Mouse (Mus musculus): ENCODE measurements around the gene Gria1. TPM values are rescaled to one million over a fixed set of nuclear protein-coding genes. Genes with fewer than 3 reads are reported as not detected.

Gria1 gene
- polyA plus RNA-seq, 1 experiment, result 0.04 TPM

DNA sequence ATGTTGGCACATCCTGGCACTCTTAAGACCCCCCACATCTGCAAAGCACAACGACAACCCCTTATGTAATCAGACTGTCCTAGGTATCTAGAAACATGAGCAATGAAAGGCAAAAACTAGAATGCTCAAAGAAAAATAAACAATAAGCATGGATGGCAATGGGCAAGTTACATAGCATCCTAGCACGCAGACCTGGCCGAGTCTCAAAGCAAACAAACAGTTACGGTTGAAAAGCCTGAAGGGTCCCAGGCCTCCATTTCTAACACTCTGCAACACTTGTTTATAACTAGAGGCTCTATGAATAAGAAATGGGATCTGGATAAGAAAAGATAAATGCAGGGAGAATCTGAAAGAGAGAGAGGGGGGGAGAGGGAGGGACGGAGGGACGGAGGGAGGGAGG is 3.2 kb downstream of the Gria1 start:
- TF ChIP-seq USF1 (IDR thresholded peaks at IDR 0.05; ENCODE audit: low read depth), result no peak
- TF ChIP-seq POLR2A (IDR thresholded peaks at IDR 0.05; ENCODE audit: insufficient read length, low read depth), result no peak
- no peak for TF ChIP-seq REST (IDR thresholded peaks at IDR 0.05; ENCODE audit: insufficient read depth, insufficient read length)
- TF ChIP-seq E2F4 (IDR thresholded peaks at IDR 0.05; ENCODE audit: insufficient read depth), result no peak
- no peak for TF ChIP-seq SRF (IDR thresholded peaks at IDR 0.05; ENCODE audit: control insufficient read depth, insufficient read length, low read depth)
- no peak for TF ChIP-seq MAX (IDR thresholded peaks at IDR 0.05; ENCODE audit: low read depth)
- no peak for TF ChIP-seq POLR2AphosphoS2 (IDR thresholded peaks at IDR 0.05; ENCODE audit: insufficient read length, low read depth)
- no peak for TF ChIP-seq MYOG (IDR thresholded peaks at IDR 0.05; ENCODE audit: control insufficient read depth in 1 of 3, insufficient read depth in 1 of 3, insufficient read length in 2 of 3, low read depth in 2 of 3)
- TF ChIP-seq CEBPB (IDR thresholded peaks at IDR 0.05; ENCODE audit: insufficient read depth, poor library complexity, severe bottlenecking), result no peak
- no peak for TF ChIP-seq TCF3 (IDR thresholded peaks at IDR 0.05; ENCODE audit: insufficient read length, low read depth)
- TF ChIP-seq MYOD1 (IDR thresholded peaks at IDR 0.05; ENCODE audit: control insufficient read depth in 1 of 3, insufficient read length in 2 of 3, low read depth in 2 of 3), result no peak
- no peak for TF ChIP-seq TCF12 (IDR thresholded peaks at IDR 0.05; ENCODE audit: insufficient read depth, poor library complexity, severe bottlenecking)
- H3K27me3 ChIP-seq (ENCODE audit: control insufficient read depth, insufficient read depth, insufficient read length), result no peaks in the 10 kb centered on the region
- no peak overlapping the region for H3K4me3 ChIP-seq
- no peaks in the 10 kb centered on the region for H3K36me3 ChIP-seq (ENCODE audit: control insufficient read depth, insufficient read depth)
- H3ac ChIP-seq (ENCODE audit: control insufficient read depth, insufficient read length), result no peak overlapping the region
- no peak overlapping the region for H3K4me2 ChIP-seq (ENCODE audit: low read depth)
- H3K79me2 ChIP-seq (ENCODE audit: control insufficient read depth, insufficient read depth), result no peaks in the 10 kb centered on the region

GRCm38 (mm10) chr11:57018536-57018935 is 7.3 kb downstream of the Gria1 start:
- H3K27me3 ChIP-seq (ENCODE audit: control insufficient read depth, insufficient read depth, insufficient read length), result no peaks in the 10 kb centered on the region
- H3K36me3 ChIP-seq (ENCODE audit: control insufficient read depth, insufficient read depth), result no peaks in the 10 kb centered on the region
- no peaks in the 10 kb centered on the region for H3K79me2 ChIP-seq (ENCODE audit: control insufficient read depth, insufficient read depth)
- no peak overlapping the region for H3ac ChIP-seq (ENCODE audit: control insufficient read depth, insufficient read length)
- TF ChIP-seq POLR2AphosphoS2 (IDR thresholded peaks at IDR 0.05; ENCODE audit: insufficient read length, low read depth), result no peak
- TF ChIP-seq MAX (IDR thresholded peaks at IDR 0.05; ENCODE audit: low read depth), result no peak
- no peak for TF ChIP-seq MYOG (IDR thresholded peaks at IDR 0.05; ENCODE audit: control insufficient read depth in 1 of 3, insufficient read depth in 1 of 3, insufficient read length in 2 of 3, low read depth in 2 of 3)
- no peak for TF ChIP-seq TCF3 (IDR thresholded peaks at IDR 0.05; ENCODE audit: insufficient read length, low read depth)
- no peak for TF ChIP-seq TCF12 (IDR thresholded peaks at IDR 0.05; ENCODE audit: insufficient read depth, poor library complexity, severe bottlenecking)
- TF ChIP-seq SRF (IDR thresholded peaks at IDR 0.05; ENCODE audit: control insufficient read depth, insufficient read length, low read depth), result no peak
- TF ChIP-seq E2F4 (IDR thresholded peaks at IDR 0.05; ENCODE audit: insufficient read depth), result no peak
- TF ChIP-seq USF1 (IDR thresholded peaks at IDR 0.05; ENCODE audit: low read depth), result no peak
- no peak overlapping the region for H3K4me2 ChIP-seq (ENCODE audit: low read depth)
- H3K4me3 ChIP-seq, result no peak overlapping the region

DNA sequence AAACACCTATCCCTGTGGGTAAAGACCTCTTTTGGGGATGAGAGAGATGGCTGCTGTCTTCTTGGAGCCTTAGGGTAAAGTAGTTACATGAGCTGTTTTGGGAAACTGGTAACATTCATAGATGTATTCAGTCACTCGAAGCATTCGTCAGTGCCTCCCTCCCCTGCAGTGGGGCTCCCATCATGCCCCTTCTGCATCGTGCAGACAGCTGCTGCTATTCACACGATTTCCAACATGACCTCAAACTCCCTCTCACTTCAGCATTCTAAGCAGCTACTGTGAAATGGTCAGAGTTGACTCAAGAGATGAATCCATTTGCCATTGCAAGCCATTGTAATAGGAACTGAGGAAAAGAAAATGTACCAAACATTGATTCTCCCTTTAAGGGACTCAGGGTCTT is 11.2 kb downstream of the Gria1 start:
- H3K79me2 ChIP-seq (ENCODE audit: control insufficient read depth, insufficient read depth), result no peaks in the 10 kb centered on the region

DNA sequence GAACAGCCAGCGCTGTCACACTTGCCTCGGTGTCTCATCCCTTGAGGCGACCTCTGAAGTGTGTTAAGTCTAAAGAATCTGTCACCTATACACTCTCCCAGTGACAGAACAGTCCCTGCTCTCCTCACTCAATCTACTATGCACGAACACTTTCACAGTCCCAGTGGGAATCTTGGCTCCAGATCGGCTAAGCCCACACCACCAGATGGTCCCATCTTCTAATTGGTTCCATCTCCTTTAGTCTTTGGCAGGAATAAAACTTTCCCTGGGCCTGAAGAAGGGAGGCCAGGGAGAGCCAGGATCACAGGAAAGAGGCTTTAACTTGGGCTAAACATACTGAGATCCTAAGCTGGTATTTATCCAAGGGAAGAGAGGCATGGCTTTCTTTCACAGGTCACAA is 19.3 kb downstream of the Gria1 start:
- H3K4me3 ChIP-seq, result no peak overlapping the region
- no peaks in the 10 kb centered on the region for H3K27me3 ChIP-seq (ENCODE audit: control insufficient read depth, insufficient read depth, insufficient read length)
- no peak overlapping the region for H3K4me2 ChIP-seq (ENCODE audit: low read depth)
- no peak for TF ChIP-seq MAX (IDR thresholded peaks at IDR 0.05; ENCODE audit: low read depth)
- TF ChIP-seq MYOG (IDR thresholded peaks at IDR 0.05; ENCODE audit: control insufficient read depth in 1 of 3, insufficient read depth in 1 of 3, insufficient read length in 2 of 3, low read depth in 2 of 3), result no peak
- TF ChIP-seq TCF3 (IDR thresholded peaks at IDR 0.05; ENCODE audit: insufficient read length, low read depth), result no peak
- TF ChIP-seq POLR2AphosphoS2 (IDR thresholded peaks at IDR 0.05; ENCODE audit: insufficient read length, low read depth), result no peak
- TF ChIP-seq CEBPB (IDR thresholded peaks at IDR 0.05; ENCODE audit: insufficient read depth, poor library complexity, severe bottlenecking), result no peak
- no peak for TF ChIP-seq REST (IDR thresholded peaks at IDR 0.05; ENCODE audit: insufficient read depth, insufficient read length)
- no peak for TF ChIP-seq USF1 (IDR thresholded peaks at IDR 0.05; ENCODE audit: low read depth)
- no peak for TF ChIP-seq POLR2A (IDR thresholded peaks at IDR 0.05; ENCODE audit: insufficient read length, low read depth)
- TF ChIP-seq TCF12 (IDR thresholded peaks at IDR 0.05; ENCODE audit: insufficient read depth, poor library complexity, severe bottlenecking), result no peak
- TF ChIP-seq E2F4 (IDR thresholded peaks at IDR 0.05; ENCODE audit: insufficient read depth), result no peak
- no peak for TF ChIP-seq MYOD1 (IDR thresholded peaks at IDR 0.05; ENCODE audit: control insufficient read depth in 1 of 3, insufficient read length in 2 of 3, low read depth in 2 of 3)
- TF ChIP-seq SRF (IDR thresholded peaks at IDR 0.05; ENCODE audit: control insufficient read depth, insufficient read length, low read depth), result no peak
- H3ac ChIP-seq (ENCODE audit: control insufficient read depth, insufficient read length), result no peak overlapping the region
- no peaks in the 10 kb centered on the region for H3K79me2 ChIP-seq (ENCODE audit: control insufficient read depth, insufficient read depth)
- H3K36me3 ChIP-seq (ENCODE audit: control insufficient read depth, insufficient read depth), result no peaks in the 10 kb centered on the region

More for the DNA sequence above, 11.2 kb downstream of the Gria1 start:
- no peak overlapping the region for H3ac ChIP-seq (ENCODE audit: control insufficient read depth, insufficient read length)
- TF ChIP-seq MYOD1 (IDR thresholded peaks at IDR 0.05; ENCODE audit: control insufficient read depth in 1 of 3, insufficient read length in 2 of 3, low read depth in 2 of 3), result no peak
- no peak for TF ChIP-seq POLR2AphosphoS2 (IDR thresholded peaks at IDR 0.05; ENCODE audit: insufficient read length, low read depth)
- no peaks in the 10 kb centered on the region for H3K36me3 ChIP-seq (ENCODE audit: control insufficient read depth, insufficient read depth)
- H3K27me3 ChIP-seq (ENCODE audit: control insufficient read depth, insufficient read depth, insufficient read length), result no peaks in the 10 kb centered on the region
- H3K4me2 ChIP-seq (ENCODE audit: low read depth), result no peak overlapping the region
- no peak overlapping the region for H3K4me3 ChIP-seq

- Histone ChIP-seq H3K27me3 (ENCODE audit: control insufficient read depth, insufficient read depth, insufficient read length) (no peaks in the 10 kb centered on the region), H3K36me3 (ENCODE audit: control insufficient read depth, insufficient read depth) (no peaks in the 10 kb centered on the region), H3ac (ENCODE audit: control insufficient read depth, insufficient read length) (no peak overlapping the region), H3K79me2 (ENCODE audit: control insufficient read depth, insufficient read depth) (no peaks in the 10 kb centered on the region), H3K4me2 (ENCODE audit: low read depth) (peak overlapping the region; percentile 51), H3K4me3 (no peak overlapping the region)
- TF ChIP-seq TCF12 (IDR thresholded peaks at IDR 0.05; ENCODE audit: insufficient read depth, poor library complexity, severe bottlenecking), result no peak
- TF ChIP-seq E2F4 (IDR thresholded peaks at IDR 0.05; ENCODE audit: insufficient read depth), result no peak
- no peak for TF ChIP-seq MAX (IDR thresholded peaks at IDR 0.05; ENCODE audit: low read depth)
- TF ChIP-seq CEBPB (IDR thresholded peaks at IDR 0.05; ENCODE audit: insufficient read depth, poor library complexity, severe bottlenecking), result no peak
- TF ChIP-seq USF1 (IDR thresholded peaks at IDR 0.05; ENCODE audit: low read depth), result no peak
- no peak for TF ChIP-seq POLR2A (IDR thresholded peaks at IDR 0.05; ENCODE audit: insufficient read length, low read depth)
- no peak for TF ChIP-seq REST (IDR thresholded peaks at IDR 0.05; ENCODE audit: insufficient read depth, insufficient read length)
- TF ChIP-seq MYOD1 (IDR thresholded peaks at IDR 0.05; ENCODE audit: control insufficient read depth in 1 of 3, insufficient read length in 2 of 3, low read depth in 2 of 3), result peak in 1 of 3 experiments; percentile 23
Observed at GRCm38 (mm10) chr11:57038807-57039206, 27.6 kb downstream of the Gria1 start.
